Mouse (Mus musculus) heart, adult 2 months (tissue): ENCODE data around the gene Fsd1l.

Source experiments
- CTCF ChIP-seq: fragments of 200-600 bp; IDR thresholded peaks from 2 replicates; pipeline ENCODE4 v1.8.1; 2022; ENCODE audit warnings: antibody characterized with exemption, mild to moderate bottlenecking, moderate library complexity
- EP300 ChIP-seq: fragments of 200-500 bp; IDR thresholded peaks from 2 replicates; pipeline ENCODE4 v1.6.1; 2011; ENCODE audit warnings: low read depth, low read length, control low read depth; ENCODE audit not compliant: insufficient read depth
- POLR2A ChIP-seq: fragments of 200-500 bp; IDR thresholded peaks from 2 replicates; pipeline ENCODE4 v1.6.1; 2011; ENCODE audit warnings: mild to moderate bottlenecking, low read depth, low read length, control low read depth; ENCODE audit not compliant: insufficient read depth

GRCm38 (mm10) chr4:53718261-53718660, 87.0 kb downstream of the Fsd1l start:
- TF ChIP-seq POLR2A (no peak), CTCF (no peak), EP300 (no peak)
